Mouse (Mus musculus) cortical plate, adult 2 months (tissue): ENCODE results near the gene Cyb5d1. TPM values are rescaled to one million over a fixed set of nuclear protein-coding genes. Genes with fewer than 3 reads are reported as not detected.
"Not testable (repeated sequence)": the region's sequence is repeated elsewhere in the genome, so short reads cannot be mapped to it uniquely, and the experiment has no call there.

Source experiments
- H3K27ac ChIP-seq: fragments of 200-500 bp; 2 replicates; pipeline ENCODE4 v1.5.1; 2012; ENCODE audit warnings: low read length, control low read depth, inconsistent platforms; ENCODE audit not compliant: insufficient read depth
- H3K4me1 ChIP-seq: fragments of 200-500 bp; 2 replicates; pipeline ENCODE4 v1.6.1; 2011; ENCODE audit warnings: low read length; ENCODE audit not compliant: control insufficient read depth, insufficient read depth
- H3K4me3 ChIP-seq: fragments of 200-500 bp; 2 replicates; pipeline ENCODE4 v1.5.1; 2011; ENCODE audit warnings: mild to moderate bottlenecking, low read length, control low read depth; ENCODE audit not compliant: insufficient read depth
- CTCF ChIP-seq: fragments of 200-500 bp; IDR thresholded peaks from 2 replicates; pipeline ENCODE4 v1.5.1; 2011; ENCODE audit warnings: mild to moderate bottlenecking, control low read depth, low read length; ENCODE audit not compliant: insufficient read depth; ENCODE audit errors: extremely low read depth
- POLR2A ChIP-seq: fragments of 200-500 bp; IDR thresholded peaks from 2 replicates; pipeline ENCODE4 v1.6.1; 2011; ENCODE audit warnings: mild to moderate bottlenecking, low read length, control low read depth; ENCODE audit not compliant: insufficient read depth; ENCODE audit errors: extremely low read depth
- polyA plus RNA-seq: library from polyadenylated mRNA; depleted of rRNA; stranded (reverse); fragments of >200 nt; gene quantifications from 2 replicates; pipeline ENCODE4 v1.2.3, GENCODE M21; 2012

The Cyb5d1 gene
- polyA plus RNA-seq, 1 experiment = 35.6 TPM

DNA sequence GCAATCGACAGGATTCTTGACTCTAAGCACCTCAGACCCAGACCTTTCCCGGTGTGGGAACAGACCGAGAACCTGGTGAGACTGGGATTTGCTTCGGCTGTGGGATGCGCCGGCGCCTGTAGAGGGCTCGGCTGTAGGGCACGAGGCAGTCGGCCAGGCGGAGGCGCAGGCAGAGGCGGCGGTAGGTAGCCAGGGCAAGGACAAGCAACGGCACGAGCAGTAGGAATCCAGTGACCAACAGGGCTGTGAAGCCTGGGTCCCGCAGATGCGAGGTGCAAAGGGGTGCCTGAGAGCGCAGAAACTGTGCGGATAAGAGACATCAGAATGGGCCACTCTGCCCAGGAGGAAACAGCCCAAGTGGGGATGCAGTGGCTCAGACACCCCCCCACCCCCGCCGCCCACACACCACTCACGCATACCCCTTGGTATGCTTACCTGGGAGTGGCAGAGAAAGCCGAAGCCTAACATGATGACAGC, 2.2 kb upstream of the Cyb5d1 start:
- Histone ChIP-seq H3K4me1 (no peaks in the 10 kb centered on the region), H3K4me3 (peak overlapping the region; percentile 85), H3K27ac (peak overlapping the region; percentile 82)
- no peak for TF ChIP-seq CTCF
- TF ChIP-seq POLR2A = 0 out of 2 replicates have a peak, but pooled peaks have one; percentile 3

GRCm38 (mm10) chr11:69396772-69397171, 1.3 kb upstream of the Cyb5d1 start:
- TF ChIP-seq POLR2A (0 out of 2 replicates have a peak, but pooled peaks have one; percentile 13), CTCF (no peak)
- H3K4me1 ChIP-seq = no peaks in the 10 kb centered on the region
- peak overlapping the region; percentile 56 for H3K27ac ChIP-seq
- peak overlapping the region; percentile 85 for H3K4me3 ChIP-seq

- peak overlapping the region; percentile 85 for H3K4me3 ChIP-seq
- no peaks in the 10 kb centered on the region for H3K4me1 ChIP-seq
- peak overlapping the region; percentile 95 for H3K27ac ChIP-seq
- no peak for TF ChIP-seq CTCF
- peak; percentile 90 for TF ChIP-seq POLR2A
Measured at GRCm38 (mm10) chr11:69395634-69396373, 373 bp upstream of the Cyb5d1 start.

GRCm38 (mm10) chr11:69394591-69395167, 752 bp downstream of the Cyb5d1 start:
- not testable (repeated sequence) for H3K27ac ChIP-seq

GRCm38 (mm10) chr11:69390400-69391034, 4.9 kb downstream of the Cyb5d1 start:
- no peak for TF ChIP-seq POLR2A
- peak; percentile 53; the same call in 1 of the 2 replicates for TF ChIP-seq CTCF
- peaks cover 2% of the 10 kb centered on the region; the same call in 1 of the 2 replicates for H3K4me1 ChIP-seq
- H3K27ac ChIP-seq = no peak overlapping the region
- H3K4me3 ChIP-seq = no peak overlapping the region

More at GRCm38 (mm10) chr11:69394591-69395167, 752 bp downstream of the Cyb5d1 start:
- not testable (repeated sequence) for H3K4me1 ChIP-seq
- peak overlapping the region; percentile 85 for H3K4me3 ChIP-seq

DNA sequence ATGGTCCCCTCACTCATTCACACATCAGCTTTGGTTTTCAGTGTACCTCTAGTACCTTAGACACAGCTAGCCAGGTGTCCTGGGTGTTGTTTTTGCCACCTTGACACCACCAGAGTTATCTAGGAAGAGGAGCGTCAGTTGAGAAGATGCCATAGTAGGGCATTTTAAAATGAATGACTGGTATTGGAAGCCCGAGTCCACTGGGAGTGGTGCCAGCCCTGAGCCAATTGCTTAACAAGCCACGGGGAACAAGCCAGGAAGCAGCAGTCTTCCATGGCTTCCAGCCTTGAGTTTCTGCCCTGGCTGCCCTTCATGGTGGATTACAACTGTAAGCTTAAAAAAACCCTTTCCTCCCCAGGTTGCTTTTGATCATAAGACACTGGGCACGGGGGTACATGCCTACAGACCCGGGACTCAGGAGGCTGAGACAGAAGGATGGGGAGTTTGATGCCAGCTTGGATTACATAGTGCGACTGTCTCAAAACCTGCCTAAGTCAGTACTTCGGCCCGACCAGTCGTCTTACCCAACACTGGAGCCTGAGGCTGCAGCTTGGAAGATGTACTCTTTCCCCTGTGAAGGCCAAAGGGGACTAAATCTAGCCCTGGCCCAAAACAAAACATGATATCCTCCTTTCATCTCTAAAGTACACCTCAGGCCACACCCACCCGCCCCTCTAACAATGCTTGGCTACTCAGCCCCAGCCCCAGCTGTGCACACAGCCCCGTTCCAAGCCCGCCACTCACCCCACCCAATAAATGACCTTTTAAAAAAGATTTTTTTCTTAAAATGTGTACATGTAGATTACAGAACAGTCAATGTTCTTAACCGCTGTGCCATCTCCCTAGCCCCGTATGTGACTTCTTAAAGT, 5.7 kb downstream of the Cyb5d1 start:
- H3K4me1 ChIP-seq = peaks cover 2% of the 10 kb centered on the region; the same call in 1 of the 2 replicates
- TF ChIP-seq CTCF (no peak), POLR2A (no peak)
- H3K4me3 ChIP-seq = no peak overlapping the region
- no peak overlapping the region for H3K27ac ChIP-seq

GRCm38 (mm10) chr11:69388680-69389079, 6.8 kb downstream of the Cyb5d1 start:
- H3K27ac ChIP-seq = no peak overlapping the region
- TF ChIP-seq POLR2A (no peak), CTCF (0 out of 2 replicates have a peak, but pooled peaks have one; percentile 3)
- no peak overlapping the region for H3K4me3 ChIP-seq
- peaks cover 2% of the 10 kb centered on the region; the same call in 1 of the 2 replicates for H3K4me1 ChIP-seq

DNA sequence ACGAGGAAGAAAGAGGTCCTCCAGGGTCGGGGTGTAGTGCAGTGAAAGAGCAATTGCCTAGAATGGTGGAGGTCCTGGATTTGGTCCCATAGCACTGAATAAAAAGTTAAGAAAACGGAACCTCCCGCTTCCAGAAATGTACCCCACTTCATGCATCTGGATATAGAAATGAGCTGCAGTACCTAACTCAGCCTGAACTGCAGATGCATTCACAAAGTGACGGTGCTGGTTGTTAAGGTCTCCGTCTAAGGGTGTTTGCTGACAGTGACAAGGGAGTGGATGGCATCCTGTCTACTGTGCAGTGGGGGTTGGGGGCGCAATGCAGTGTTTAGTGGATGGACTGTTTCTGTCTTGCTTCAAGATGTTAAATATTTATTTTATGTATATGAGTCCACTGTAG, 8.7 kb downstream of the Cyb5d1 start:
- Histone ChIP-seq H3K27ac (no peak overlapping the region), H3K4me1 (peaks cover 2% of the 10 kb centered on the region; the same call in 1 of the 2 replicates), H3K4me3 (no peak overlapping the region)
- TF ChIP-seq POLR2A (no peak), CTCF (no peak)

GRCm38 (mm10) chr11:69384979-69385378, 10.5 kb downstream of the Cyb5d1 start:
- H3K4me3 ChIP-seq = no peak overlapping the region
- TF ChIP-seq CTCF (no peak), POLR2A (no peak)
- peaks cover 2% of the 10 kb centered on the region; the same call in 1 of the 2 replicates for H3K4me1 ChIP-seq
- H3K27ac ChIP-seq = no peak overlapping the region
